Mouse (Mus musculus) liver (tissue): ENCODE measurements around the gene Slc10a7.

Experiments used
- DNase-seq: peaks from one replicate; pipeline ENCODE4 v3.0.0-alpha.2; 2020; ENCODE audit warnings: mixed read lengths

The Slc10a7 gene

GRCm38 (mm10) chr8:78741496-78741895 is 232.3 kb downstream of the Slc10a7 start:
- no peak for DNase-seq

GRCm38 (mm10) chr8:78741965-78742364 is 232.8 kb downstream of the Slc10a7 start:
- no peak for DNase-seq

GRCm38 (mm10) chr8:78742453-78742852 is 233.3 kb downstream of the Slc10a7 start:
- DNase-seq: peak; percentile 64

- no peak for DNase-seq
Observed at GRCm38 (mm10) chr8:78747052-78747451, 237.9 kb downstream of the Slc10a7 start.

GRCm38 (mm10) chr8:78748701-78749100 is 239.6 kb downstream of the Slc10a7 start:
- no peak for DNase-seq

- DNase-seq: no peak
Observed at GRCm38 (mm10) chr8:78749861-78750825, 241.0 kb downstream of the Slc10a7 start.

- DNase-seq: no peak
Observed at GRCm38 (mm10) chr8:78751151-78751550, 242.0 kb downstream of the Slc10a7 start.

GRCm38 (mm10) chr8:78754986-78755385 is 245.8 kb downstream of the Slc10a7 start:
- no peak for DNase-seq

- no peak for DNase-seq
Observed at GRCm38 (mm10) chr8:78759139-78759538, 250.0 kb downstream of the Slc10a7 start.

- no peak for DNase-seq
Observed at GRCm38 (mm10) chr8:78764976-78765375, 255.8 kb downstream of the Slc10a7 start.

- DNase-seq: no peak
Observed at GRCm38 (mm10) chr8:78765556-78765955, 256.4 kb downstream of the Slc10a7 start.

GRCm38 (mm10) chr8:78770584-78770983 is 261.4 kb downstream of the Slc10a7 start:
- no peak for DNase-seq

- DNase-seq: no peak
Observed at GRCm38 (mm10) chr8:78771256-78771655, 262.1 kb downstream of the Slc10a7 start.

- DNase-seq: no peak
Observed at GRCm38 (mm10) chr8:78776816-78777215, 267.7 kb downstream of the Slc10a7 start.
